Mouse (Mus musculus) liver, adult 2 months (tissue): Measurements from ENCODE around the gene Bak1.

ENCODE experiments used
- CTCF ChIP-seq: fragments of 200-500 bp; IDR thresholded peaks from 2 replicates; pipeline ENCODE4 v1.5.1; 2011; ENCODE audit warnings: low read depth, low read length, control low read depth
- POLR2A ChIP-seq: fragments of 200-500 bp; IDR thresholded peaks from 2 replicates; pipeline ENCODE4 v1.6.1; 2011; ENCODE audit warnings: low read length, control low read depth; ENCODE audit not compliant: insufficient read depth; ENCODE audit errors: extremely low read depth

DNA sequence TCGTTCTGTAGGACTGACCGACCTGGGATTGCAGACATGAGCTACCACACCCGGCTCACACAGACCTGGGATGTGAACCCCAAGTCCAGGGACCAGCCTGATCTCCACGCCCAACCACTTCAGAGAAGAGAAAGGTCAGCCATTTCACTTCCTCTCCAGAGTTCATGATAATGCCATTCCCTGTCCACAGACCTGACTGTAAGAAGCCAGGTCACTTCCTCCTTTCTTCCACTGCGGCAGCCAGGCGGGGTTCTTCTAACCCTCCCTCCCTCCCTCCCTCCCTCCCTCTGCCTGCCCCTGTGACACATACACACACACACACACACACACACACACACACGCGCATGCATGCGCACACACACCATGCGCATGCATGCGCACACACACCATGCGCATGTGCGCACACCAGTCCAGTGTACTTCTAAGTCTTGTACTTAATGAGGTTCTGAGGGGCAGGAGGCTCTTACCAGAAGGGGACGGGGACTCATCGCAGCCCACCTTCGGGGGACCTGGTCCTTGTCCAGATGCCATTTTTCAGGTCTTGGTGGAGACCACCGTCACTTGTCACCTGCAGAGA, 3.4 kb downstream of the Bak1 start:
- no peak for TF ChIP-seq POLR2A
- TF ChIP-seq CTCF = no peak
